Mouse (Mus musculus) layer of hippocampus, adult 9-10 months (tissue): ENCODE measurements around the gene Psmd11.
"Not testable (repeated sequence)": the region's sequence is repeated elsewhere in the genome, so short reads cannot be mapped to it uniquely, and the experiment has no call there.

ENCODE experiments used
- DNase-seq: peaks from one replicate; pipeline ENCODE4 v3.0.0; 2022; ENCODE audit warnings: low spot score

Psmd11 gene

DNA sequence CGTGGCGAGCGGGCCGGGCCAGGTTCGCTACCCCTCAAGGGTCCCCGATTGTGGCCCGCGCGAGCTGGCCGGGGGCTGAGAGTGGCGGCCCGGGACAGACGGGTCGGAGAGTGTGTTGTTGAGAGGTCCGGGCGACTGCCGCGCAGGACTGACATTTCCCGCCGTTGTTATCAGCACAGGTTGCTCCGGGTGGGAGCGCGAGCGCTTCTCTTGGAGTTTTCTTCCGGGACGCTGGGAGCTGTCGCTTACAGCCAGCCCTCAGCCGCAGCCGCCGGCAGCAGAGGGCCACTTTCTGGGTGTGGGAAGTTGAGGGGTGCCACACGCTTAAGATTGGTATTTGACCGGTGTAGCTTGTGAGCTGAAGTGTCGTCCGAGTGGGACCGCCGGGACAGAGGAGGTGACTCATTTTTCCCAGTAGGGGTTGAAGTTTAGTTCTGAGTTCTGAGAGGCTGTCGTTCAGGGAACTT is 627 bp downstream of the Psmd11 start:
- DNase-seq, result no peak

DNA sequence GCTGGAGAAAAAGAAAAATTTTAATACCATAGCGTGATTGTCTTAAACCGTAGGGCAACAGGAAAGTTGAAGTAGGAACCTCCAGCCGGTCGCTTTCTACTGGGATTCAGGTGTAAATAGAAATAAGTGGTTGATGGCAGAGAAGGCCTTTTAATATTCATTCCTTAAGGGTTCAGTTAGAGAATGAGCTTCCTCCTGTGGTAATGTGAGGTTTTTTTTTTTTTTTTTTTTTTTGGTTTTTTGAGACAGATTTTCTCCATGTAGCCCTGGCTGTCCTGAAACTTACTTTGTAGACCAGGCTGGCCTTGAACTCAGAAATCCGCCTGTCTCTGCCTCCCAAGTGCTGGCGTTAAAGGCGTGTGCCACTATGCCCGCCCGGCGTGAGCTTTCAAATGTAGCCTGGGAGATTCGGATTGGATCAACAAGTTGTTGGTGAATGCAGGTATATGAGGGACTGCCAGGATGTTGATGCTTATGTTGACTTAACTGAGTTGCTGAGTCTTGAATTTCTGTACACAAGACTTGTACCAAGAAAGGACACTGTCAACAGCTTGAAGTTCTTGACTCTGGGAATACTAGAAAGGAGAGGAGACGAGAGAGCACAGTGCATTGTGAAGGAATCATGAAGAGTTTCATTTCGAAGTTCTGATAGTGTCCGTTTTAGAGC is 1.2 kb downstream of the Psmd11 start:
- no peak for DNase-seq

DNA sequence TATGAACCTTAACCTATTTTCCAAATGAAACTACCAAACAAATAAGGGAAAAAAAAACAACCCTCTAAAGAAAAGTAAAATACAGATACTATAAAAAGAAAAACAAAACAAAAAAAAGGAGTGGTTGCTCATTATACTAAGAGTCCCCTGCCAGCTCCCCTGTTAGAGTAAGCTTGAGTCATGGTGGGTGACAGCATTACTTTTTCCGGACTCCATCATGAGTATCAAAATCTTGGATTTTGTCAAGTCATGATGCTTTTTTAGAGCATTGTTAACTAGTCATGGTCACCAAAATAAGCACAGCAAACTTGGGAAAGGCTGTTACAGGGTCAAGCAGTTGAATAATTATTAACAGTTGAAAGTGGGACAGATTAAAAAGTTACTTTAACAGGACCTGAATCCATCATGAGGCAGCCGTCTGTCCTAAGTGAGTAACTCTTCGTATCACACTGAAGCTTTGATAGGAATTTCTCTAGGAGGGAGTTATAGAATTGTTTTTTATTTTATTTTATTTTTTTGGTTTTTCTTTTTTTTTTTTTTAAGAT is 2.0 kb downstream of the Psmd11 start:
- DNase-seq, result no peak

DNA sequence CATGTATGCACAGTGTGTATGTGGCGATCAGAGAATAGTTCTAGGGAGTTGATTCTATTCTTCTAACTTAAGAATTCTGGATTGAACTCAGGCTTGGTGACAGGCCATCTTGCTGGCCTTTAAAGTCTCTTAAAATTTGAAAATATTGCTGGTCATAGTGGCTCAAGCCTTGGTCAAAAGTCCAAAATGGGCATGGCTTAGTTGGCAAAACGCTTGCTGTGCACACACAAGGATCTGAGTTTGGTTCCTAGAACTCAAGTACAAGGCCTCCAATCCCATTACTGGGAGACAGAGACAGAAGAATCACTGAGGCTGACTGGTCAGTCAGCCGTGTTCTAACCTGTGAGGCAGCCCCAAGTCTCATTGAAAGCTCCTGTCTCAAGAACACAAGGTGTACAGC is 18.5 kb downstream of the Psmd11 start:
- DNase-seq, result no peak

DNA sequence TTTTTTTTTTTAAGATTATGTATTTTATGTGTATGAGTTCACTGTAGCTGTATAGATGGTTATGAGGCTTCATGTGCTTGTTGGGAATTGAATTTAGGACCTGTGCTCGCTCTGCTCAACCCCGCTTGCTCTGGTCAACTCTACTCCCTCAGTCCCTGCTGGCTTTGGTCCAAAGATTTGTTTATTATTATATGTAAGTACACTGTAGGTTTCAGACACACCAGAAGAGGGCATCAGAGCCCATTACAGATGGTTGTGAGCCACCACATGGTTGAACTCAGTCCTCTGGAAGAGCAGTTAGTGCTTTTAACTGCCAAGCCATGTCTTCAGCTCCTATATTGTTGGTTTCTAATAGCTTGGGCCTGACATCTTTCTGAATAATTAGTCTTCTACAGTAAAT is 21.4 kb downstream of the Psmd11 start:
- DNase-seq, result no peak

DNA sequence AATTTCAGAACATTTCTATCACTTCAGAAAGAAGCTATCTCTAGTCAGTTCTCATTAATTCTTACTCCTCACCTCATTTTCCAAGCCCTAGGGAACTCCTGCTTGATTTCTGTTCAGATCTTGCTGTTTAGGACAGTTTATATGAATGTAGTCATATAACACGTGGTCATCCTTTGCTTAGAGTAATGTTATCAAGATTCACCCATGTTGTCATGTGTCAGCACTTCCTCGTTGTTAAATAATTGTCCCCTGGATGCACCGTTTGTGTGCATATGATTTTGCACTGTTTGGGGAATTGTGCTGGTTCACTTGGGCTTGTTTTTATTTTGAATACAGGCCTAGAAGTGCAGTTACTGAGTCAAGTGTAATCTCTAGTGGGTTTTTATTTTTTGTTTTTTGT is 23.8 kb downstream of the Psmd11 start:
- no peak for DNase-seq

DNA sequence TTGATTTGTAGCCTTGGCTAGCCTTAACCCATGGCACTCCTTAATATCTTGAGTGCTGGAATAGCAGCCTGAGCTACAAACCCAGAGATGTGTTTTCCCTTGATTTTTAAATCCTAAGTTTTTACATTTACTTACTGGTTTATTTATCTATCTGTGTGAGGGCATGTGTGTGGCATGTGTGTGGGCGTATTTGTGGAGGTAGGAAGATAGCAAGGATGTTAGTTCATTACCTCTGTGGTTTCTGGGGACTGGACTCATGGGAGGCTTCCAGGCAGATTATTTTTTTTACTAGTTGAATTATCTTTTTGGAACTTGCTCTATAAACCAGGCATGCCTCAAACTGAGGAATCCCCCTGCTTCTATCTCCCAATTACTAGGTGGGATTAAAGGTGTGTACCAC is 24.8 kb downstream of the Psmd11 start:
- no peak for DNase-seq

DNA sequence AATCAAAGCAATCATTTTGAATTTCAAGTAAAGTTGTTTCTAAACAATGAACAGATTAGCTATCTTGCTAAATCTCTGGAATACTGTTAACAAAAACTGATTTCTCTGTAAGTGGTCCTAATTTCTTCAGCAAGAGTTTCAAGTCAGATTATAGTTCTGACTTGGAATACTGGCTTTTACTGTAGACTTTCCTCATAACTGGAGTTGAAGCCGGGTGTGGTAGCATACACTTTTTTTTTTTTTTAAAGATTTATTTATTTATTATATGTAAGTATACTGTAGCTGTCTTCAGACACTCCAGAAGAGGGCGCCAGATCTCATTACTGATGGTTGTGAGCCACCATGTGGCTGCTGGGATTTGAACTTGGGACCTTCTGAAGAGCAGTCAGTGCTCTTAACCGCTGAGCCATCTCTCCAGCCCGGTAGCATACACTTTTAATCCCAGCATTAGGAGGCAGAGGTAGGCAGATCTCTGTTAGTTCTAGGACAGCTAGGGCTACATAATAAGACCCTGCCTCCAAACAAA is 35.3 kb downstream of the Psmd11 start:
- not testable (repeated sequence) for DNase-seq

DNA sequence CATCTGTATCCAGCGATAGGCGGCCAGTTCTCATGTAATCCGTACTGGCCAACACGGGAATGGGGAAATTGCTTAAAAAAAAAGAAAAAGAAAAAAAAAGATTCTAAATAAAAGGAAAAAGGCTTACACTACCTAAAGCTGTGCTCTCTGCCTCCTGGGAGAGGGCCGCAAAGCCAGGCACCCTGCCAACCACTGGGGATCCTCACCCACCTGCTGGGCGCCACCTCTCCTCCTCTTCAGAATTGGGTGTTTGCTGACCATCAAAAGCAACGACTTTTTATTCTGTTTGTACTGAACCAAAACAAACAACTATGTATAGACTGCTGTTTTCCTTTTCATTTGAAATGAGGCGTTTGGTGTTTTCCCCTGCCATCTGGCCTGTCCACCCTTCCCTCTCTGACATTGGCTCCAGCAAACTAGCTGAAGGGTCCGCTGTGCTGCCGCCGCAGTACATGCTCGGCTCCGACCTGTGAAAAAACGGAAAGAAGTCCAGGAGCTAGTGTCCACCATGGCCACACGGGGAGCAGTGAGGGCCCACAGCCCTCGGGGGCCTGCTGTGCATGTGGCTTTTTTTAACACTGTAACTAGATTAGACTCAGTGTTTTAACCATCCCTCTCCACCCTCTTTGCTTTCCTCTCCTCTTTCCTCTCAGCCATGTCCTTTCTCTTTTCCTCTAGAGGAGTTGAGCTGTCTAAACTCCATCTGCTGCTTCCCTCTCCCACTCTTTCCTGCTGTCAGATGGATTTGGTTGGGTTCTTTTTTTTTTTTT is 43.6 kb downstream of the Psmd11 start:
- no peak for DNase-seq

DNA sequence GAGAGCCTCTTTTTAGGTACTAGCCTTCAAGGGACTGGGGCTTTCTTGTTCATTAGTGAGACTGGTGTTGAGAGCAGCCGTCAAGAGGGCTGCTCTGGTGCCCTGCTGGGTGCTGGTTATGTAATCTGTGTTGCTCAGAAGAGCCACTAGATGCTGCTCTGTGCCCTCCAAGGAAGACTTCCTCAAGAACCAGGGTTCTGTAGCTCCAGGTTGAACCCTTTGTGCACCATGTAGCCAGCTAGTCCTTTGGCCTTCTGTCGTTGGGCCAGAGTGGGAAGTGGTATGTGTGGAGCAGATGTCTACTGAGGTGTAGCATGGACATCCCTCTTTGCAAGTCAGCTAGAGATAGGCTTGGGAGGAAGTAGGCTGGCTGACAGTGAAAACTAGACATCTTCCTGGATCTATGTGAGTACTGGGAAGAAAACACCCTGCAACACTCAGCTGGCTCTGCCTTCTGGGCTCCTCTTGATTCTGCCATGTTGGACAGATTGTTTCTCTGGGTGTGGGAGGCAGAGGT is 45.8 kb downstream of the Psmd11 start:
- no peak for DNase-seq

DNA sequence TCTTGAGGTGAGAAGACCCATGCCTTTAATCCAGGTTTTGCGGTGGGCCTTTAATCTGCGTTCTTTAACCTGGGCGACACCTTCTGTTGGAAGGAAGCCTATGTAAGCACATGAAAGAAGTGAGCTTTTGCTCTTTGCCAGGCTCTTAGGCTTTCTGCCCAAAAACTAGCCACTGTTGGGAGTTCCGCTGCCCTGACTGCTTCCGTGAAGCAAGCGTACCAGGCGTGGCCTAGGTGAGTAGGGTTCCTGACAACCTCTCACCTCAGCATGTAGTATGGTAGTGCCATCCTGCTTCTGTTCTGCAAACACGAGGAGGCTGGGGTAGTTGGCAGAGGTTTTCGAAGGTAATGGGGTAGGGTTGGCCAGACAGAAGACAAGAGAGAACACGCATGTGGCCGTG is 46.4 kb downstream of the Psmd11 start:
- no peak for DNase-seq

DNA sequence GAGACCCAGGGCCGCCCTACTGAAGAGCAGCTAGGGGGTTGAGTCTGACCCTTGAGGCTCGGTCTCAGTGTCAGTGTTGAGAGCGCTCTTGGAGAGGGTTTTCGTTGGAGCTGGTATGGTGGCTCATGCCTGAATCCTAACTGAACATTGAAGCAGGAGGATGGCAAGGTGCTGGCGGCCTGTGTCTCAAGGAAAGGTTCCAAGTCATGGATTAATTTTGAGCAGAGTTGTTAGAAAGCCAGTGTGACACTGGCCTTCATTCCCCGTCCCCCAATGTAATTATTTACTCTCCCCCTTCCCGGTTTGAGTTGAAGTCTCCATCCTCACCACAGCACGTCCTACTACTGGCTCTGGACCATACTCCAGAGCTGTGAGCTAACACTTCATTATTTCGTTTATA is 47.1 kb downstream of the Psmd11 start:
- DNase-seq, result no peak

DNA sequence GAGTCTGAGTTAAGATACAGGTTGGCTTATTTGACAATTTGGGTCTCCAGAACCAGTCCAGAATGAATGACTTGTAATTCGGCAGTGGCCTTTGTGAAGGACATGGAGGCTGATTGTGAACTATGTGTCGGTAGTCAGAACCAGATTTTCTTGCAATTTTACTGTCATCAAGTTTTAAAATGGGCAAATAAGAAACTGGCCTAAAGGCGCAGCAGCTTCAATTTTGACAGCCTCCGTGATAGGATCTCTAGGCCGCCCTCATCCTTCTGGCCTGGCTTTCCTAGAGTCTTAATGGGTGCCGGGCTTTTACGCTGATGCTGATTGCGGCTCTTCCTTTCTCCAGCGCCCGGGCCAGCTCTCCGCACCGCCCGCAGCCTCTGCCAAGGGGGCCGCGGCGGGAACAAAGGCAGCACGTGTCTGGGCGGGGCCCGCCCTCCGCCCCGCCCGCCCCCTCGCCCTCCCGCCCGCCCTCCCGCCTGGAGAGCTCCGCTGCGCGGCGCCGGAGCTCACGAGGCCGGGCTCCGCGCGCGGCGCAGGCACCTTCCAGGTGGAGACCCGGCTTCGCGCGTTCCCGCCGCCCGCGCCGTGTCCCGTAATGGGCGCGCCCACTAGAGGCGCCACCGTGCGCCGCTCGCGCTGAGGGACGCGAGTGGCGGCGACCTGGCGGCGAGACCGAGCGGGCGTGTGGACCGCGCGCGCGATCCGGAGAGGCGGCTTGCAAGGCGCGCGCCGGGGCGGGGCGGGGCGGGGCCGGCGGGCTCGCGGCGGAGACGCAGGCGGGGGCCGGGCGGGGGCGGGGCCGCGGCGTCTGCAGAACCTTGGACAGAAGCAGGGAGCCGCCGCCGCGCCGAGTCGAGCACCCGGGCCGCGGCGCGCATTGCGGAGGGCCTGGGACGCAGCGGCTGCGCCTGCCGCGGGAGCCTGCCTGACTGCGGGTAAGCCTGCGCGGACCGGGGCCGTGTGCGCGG is 48.1 kb downstream of the Psmd11 start, which contains the start of gene Cdk5r1:
TSS of gene Cdk5r1 (plus strand) at position 802 of the 968 bp plus-strand sequence.
- DNase-seq, result no peak

DNA sequence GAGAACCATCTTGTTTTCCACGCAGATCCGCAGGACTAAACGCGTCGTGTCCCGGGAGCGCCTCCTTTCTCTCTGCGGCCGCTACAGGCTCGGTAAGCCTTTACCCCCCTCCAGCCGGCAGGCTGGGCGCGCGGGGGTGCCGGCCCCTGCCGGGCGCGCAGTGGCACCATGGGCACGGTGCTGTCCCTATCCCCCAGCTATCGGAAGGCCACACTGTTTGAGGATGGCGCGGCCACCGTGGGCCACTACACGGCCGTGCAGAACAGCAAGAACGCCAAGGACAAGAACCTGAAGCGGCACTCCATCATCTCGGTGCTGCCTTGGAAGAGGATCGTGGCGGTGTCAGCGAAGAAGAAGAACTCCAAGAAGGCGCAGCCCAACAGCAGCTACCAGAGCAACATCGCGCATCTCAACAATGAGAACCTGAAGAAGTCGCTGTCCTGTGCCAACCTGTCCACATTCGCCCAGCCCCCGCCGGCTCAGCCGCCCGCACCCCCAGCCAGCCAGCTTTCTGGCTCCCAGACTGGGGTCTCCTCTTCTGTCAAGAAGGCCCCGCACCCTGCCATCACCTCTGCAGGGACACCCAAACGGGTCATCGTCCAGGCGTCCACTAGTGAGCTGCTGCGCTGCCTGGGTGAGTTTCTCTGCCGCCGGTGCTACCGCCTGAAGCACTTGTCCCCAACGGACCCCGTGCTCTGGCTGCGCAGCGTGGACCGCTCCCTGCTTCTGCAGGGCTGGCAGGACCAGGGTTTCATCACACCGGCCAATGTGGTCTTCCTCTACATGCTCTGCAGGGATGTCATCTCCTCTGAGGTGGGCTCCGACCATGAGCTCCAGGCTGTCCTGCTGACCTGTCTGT is 49.2 kb downstream of the Psmd11 start:
- DNase-seq, result no peak

DNA sequence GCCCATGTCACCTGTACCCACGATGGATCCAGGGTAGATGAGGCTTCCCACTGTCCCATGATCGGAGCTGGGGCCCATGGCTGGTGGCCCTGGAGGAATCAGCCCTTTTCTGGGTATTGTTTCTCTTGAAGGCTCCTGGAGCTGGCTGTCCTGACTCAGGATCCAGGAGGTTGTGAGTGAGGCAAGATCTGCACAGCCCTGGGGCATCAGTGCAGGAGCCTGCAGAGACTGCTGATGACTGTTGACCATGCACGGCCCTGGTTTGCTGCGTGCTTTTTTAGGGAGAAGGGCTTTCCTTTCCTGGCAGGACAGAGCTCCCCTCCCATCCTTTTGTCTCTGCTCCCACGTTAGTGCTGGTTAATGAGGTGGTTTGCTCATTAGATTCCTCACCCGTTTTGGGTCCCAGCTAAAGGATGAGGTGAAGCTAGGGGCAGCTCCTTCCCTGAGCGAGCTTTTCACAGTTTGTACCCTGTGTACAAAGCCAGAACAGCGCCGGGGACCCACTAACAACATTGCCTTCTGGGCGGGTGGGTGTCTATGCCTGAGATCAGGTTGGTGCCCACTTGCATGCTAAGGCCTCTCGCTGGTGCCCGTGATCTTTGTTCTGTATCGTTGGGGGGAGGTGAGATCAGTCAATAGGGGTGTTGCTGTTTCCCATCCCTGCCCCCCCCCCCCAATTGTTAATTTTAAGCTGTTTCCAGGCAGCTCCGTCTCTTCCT is 50.4 kb downstream of the Psmd11 start:
- no peak for DNase-seq

DNA sequence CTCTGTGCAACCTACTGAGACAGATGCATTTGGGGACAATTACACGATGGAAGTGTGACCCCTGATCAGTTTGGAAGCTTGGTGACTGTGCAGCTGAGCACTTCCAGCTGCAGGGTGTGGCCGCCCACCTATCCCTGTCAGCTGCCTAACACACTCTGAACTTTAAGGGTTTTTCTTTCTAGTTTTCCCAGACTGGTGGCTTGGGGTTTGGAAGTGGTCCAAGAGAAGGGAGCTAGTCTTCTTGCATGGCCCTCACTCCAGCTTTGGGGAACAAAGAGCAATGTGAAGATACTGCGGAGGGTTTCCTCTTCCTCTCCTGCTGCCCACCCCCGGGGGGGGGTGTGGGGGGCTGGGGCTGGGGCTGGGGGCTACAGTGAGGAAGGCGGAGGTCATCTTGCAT is 51.0 kb downstream of the Psmd11 start:
- DNase-seq, result no peak

DNA sequence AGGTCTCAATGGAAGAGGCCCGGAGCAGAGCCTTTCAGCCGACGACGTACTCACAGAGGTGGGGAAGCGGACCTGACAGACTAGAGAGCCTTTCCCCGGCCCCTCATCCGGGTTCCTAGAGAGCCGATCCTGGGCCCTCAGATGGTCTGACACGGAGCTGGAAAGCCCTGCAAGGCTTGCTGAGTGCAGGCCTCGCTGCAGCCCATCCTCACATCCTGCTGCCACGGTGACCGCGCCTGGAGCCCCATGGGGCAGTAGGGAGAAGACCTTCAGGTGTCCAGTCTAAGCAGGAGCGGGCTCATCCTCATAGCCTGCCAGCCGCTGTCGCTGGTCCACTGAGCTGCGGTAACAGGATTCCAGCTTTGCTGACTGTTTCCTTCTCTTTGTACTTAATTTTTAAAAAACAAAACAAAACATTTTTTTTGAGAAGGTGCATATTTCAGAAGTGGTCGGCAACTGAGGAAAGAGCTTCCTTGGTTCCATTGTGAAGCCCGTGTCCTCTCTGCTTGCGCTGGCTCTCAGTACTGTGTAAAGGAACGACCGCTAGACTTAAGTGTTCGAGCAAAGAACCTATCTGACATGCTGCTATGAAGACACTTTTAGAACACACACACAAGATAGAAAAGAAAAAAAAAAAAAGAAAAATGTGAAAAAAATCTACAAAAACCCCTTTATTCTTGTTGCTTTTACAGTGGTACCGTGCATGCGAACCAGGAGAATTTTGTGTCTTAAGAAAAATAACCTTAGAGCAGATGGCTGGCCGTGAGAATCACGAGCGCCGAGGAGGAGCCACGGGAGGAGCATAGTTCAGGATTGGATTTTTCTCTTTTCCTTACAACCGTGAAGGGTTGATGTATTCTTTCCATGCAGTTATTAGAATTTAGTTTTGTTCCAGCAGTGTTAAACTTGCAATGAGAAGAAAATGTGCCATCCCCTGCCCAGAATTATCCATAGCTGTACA is 51.8 kb downstream of the Psmd11 start:
- DNase-seq, result no peak

DNA sequence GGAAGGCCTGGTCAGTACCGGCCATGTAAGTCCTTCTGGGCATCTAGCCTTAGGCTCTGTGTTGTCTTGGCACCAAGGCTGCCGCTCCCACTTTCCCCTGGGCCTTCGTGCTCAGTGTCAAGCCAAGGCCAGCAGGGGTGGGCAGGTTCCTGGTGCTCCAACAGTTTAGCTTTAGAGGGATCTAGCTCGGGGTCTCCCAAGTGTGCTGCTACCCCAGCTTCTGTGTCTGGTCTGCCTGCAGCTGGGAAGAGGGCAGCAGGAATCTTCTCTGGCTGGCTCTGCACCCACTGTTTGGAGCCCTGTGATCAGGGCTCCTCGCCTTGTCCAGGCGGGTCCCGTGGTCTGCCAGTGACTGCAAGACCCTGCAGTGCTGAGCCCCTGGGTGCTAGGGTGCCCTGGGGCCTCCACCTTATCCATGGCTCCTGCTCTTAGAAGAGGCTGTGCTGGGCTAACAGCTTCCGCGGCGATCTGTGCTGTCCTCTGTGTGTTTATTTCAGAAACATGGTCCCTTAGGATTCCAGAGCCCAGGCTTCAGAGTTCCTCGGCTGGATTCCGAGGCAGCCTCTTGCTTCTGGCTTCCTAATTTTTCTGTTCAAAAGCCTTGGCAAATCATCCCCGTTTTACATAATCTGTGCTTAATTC is 53.1 kb downstream of the Psmd11 start:
- no peak for DNase-seq
